Mouse (Mus musculus): ENCODE results near the gene Abca1. TPM values are rescaled to one million over a fixed set of nuclear protein-coding genes. Genes with fewer than 3 reads are reported as not detected.

Gene Abca1
- 2.3 and 4.0 TPM in 2 replicates for polyA plus RNA-seq (2015; fragmentation: Nextera tagmentation; extraction: Ambion mirVana)

DNA sequence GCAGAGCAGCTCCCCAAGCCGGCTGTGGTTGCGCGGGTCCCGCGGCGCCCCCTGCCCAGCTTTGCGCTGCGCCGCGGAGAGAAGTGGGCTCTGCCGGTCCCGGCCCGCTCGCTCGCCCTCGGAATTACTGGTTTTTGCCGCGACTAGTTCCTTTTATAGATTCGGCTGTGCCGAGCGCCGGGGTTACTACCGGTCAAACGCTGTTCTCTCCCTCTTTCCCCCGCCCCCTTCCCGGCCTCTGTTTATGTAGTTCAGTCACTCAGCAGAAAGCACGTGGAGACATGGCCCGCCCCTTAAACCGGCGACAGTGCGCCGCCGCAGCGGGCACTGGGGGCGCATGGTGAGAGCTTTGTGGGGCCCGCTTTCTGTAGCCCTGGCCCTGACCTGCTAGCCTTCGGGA is at the start of gene Abca1:
Abca1 (minus strand) TSS at position 129 of the 400 bp plus-strand sequence.

DNA sequence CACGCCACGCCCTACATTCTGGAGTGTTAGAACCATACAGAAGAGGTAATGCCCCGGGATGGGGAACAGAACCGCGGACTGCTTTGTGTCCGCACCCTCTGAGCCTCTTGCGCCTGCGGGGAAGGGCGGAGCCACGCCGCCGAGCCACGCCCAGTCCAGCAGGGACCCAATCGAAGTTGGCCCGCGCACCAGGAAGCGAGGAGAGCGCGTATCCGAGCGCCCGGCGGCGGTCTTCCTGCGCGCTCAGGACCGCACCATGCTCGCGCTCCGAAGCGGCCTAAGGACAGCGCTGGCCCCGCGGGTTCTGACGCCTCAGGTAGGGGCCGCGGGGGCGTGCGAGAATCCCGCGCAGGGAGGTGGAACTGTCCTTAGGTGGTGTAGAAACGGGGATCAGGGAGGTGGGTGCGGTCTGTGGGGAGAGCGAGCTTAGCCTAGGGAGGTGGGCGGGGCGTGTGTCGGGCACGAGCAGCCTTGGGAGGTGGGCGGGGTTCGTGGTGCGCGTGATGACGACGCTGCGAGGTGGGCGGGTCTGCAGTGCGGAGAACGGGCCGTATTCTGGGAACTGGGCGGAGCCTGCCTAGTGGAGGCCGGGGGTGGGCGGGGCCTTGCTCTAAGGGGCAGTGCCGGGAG is 147.8 kb downstream of the Abca1 start, which contains the start of gene Nipsnap3b:
Nipsnap3b (plus strand) TSS at position 149 of the 630 bp plus-strand sequence.

DNA sequence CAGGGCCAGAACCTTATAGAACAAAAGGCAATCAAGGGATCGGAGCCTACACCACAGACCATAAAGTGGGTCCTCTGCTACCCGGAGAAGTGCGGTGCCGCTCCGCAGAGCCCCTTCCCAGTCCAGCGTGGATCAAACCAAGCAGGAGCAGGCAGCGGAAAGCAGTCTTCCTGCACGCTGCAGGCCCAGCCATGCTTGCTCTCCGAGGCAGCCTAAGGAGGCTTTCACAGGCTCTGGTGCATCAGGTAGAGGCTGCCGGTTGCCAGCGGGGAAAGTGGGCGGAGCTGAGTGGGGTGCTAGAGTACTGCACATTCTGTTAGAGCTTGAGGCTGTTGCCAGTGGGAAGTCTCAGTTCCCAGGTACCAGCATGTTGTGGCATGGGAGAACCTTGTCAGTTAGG is 170.4 kb downstream of the Abca1 start, which contains the start of gene Nipsnap3a:
Nipsnap3a (plus strand) TSS at position 25 of the 400 bp plus-strand sequence.

Other genes starting within 250 kb of the Abca1 start
- not detected in 2 replicates for gene Olfr272, start 240.7 kb downstream of the Abca1 start, polyA plus RNA-seq (2015; fragmentation: Nextera tagmentation; extraction: Ambion mirVana)
- gene Olfr270, start 195.3 kb downstream of the Abca1 start, polyA plus RNA-seq (2015; fragmentation: Nextera tagmentation; extraction: Ambion mirVana), result not detected in 2 replicates
- not detected in 2 replicates for gene Nipsnap3a, start 170.6 kb downstream of the Abca1 start, polyA plus RNA-seq (2015; fragmentation: Nextera tagmentation; extraction: Ambion mirVana)
- 64.7 and 72.1 TPM in 2 replicates for gene Nipsnap3b, start 148.0 kb downstream of the Abca1 start, polyA plus RNA-seq (2015; fragmentation: Nextera tagmentation; extraction: Ambion mirVana)